Mouse (Mus musculus): ENCODE measurements around the gene Mucl3.

DNA sequence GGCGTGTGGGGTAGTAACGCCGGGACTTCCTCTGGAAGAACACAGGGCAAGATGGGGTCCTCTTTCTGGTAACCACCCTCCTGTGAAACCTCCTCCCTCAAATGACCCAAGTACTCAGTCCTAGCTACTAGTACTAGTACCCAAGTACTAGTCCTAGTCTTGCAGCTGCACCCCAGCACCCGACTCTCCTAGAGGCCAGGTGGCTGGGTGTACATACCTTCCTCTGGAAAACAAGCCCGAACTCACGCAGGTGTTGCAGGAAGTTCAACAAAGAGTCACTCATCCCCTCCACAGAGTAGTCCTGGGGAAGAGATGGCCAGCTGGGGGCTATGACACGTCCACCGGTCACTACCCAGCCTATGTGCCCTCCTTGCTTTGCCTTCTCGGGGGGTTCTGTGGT is 26.2 kb upstream of the Mucl3 start:
- no peak for TF ChIP-seq CTCF (IDR thresholded peaks at IDR 0.05; ENCODE audit: low read depth, low read length)
- no peak for TF ChIP-seq POLR2A (IDR thresholded peaks at IDR 0.05; ENCODE audit: borderline replicate concordance, low read depth, low read length)
